Comparison of ENCODE assay signal across 8 mouse cellular contexts in the genomic region with DNA sequence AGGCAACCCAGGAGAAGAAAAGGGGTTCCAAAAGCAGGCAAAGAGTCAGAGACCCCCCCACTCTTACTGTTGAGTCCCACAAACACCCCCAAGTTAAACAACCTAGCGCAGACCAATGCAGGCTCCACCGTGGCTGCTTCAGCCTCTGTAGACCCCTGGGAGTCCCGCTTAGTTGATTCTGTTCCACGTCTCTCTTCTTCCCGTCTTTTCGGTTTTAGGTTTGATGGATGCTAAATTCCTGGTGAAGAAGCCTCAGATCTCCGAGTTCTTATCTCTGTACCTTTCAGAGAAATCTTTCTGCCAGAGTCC. TPM values are rescaled to one million over a fixed set of nuclear protein-coding genes. Genes with fewer than 3 reads are reported as not detected.
DNase-seq lines count a peak whose midpoint lies in the region; ATAC-seq and TF ChIP-seq lines count a peak whose summit lies in the region.

No protein-coding gene starts in this region.

- peak overlapping the region; percentile 38; the same call in 1 of the 2 replicates for H3K9ac ChIP-seq in kidney, postnatal 0 days (ENCODE audit: low read depth, low read length)
- H3K9ac ChIP-seq in embryonic facial prominence, embryonic 11.5 days (replicated peaks; ENCODE audit: low read length), result peak overlapping the region; percentile 44; the same call in 1 of the 2 replicates
- peak overlapping the region; percentile 32; the same call in 1 of the 2 replicates for H3K9ac ChIP-seq in intestine, embryonic 15.5 days
- H3K9ac ChIP-seq in midbrain, postnatal 0 days (replicated peaks; ENCODE audit: low read length, poor library complexity, severe bottlenecking), result no peak overlapping the region

- peak overlapping the region; percentile 75 for H3K4me2 ChIP-seq in kidney, postnatal 0 days (ENCODE audit: low read length)
- H3K4me2 ChIP-seq in embryonic facial prominence, embryonic 11.5 days (ENCODE audit: low read depth, low read length), result peak overlapping the region; percentile 48
- H3K4me2 ChIP-seq in intestine, embryonic 15.5 days (replicated peaks), result peak overlapping the region; percentile 78
- peak overlapping the region; percentile 39 for H3K4me2 ChIP-seq in midbrain, postnatal 0 days (ENCODE audit: low read depth, low read length, poor library complexity, severe bottlenecking)

- no peaks in the 10 kb centered on the region for H3K27me3 ChIP-seq in kidney, postnatal 0 days (ENCODE audit: insufficient read depth, low read length)
- H3K27me3 ChIP-seq in embryonic facial prominence, embryonic 11.5 days (ENCODE audit: control insufficient read depth, insufficient read depth, low read length), result no peaks in the 10 kb centered on the region
- no peaks in the 10 kb centered on the region for H3K27me3 ChIP-seq in intestine, embryonic 15.5 days (replicated peaks)
- no peaks in the 10 kb centered on the region for H3K27me3 ChIP-seq in midbrain, postnatal 0 days (ENCODE audit: insufficient read depth, low read length)

- 2% methylated on average over 7 of the region's 7 CpGs for WGBS in kidney, postnatal 0 days
- 7% methylated on average over 7 of the region's 7 CpGs for whole genome bisulfite sequencing in embryonic facial prominence, embryonic 11.5 days
- 2% methylated on average over 7 of the region's 7 CpGs for WGBS in intestine, embryonic 15.5 days
- under 1% methylated on average over 7 of the region's 7 CpGs for WGBS in midbrain, postnatal 0 days

- no peak overlapping the region for H3K27ac ChIP-seq in kidney, postnatal 0 days
- H3K27ac ChIP-seq in embryonic facial prominence, embryonic 11.5 days (replicated peaks; ENCODE audit: low read depth, low read length), result no peak overlapping the region
- H3K27ac ChIP-seq in intestine, embryonic 15.5 days, result no peak overlapping the region
- no peak overlapping the region for H3K27ac ChIP-seq in midbrain, postnatal 0 days (ENCODE audit: low read depth, low read length)

- TF ChIP-seq CTCF in kidney, postnatal 0 days (IDR thresholded peaks at IDR 0.05; ENCODE audit: low read depth), result no peak
- no peak for TF ChIP-seq CTCF in midbrain, postnatal 0 days (IDR thresholded peaks at IDR 0.05)

- ATAC-seq in kidney, postnatal 0 days (replicated peaks; ENCODE audit: low FRiP score, low read depth), result no peak
- ATAC-seq in embryonic facial prominence, embryonic 11.5 days (replicated peaks; ENCODE audit: insufficient number of reproducible peaks, low FRiP score, low TSS enrichment, low read depth), result 0 out of 2 replicates have a peak, but pooled peaks have one; percentile 7
- ATAC-seq in intestine, embryonic 15.5 days, result 0 out of 2 replicates have a peak, but pooled peaks have one; percentile 36
- ATAC-seq in midbrain, postnatal 0 days (ENCODE audit: low FRiP score), result no peak
- ATAC-seq in monocyte, adult 5-6 weeks (replicated peaks; ENCODE audit: insufficient number of reproducible peaks, low FRiP score, low TSS enrichment, poor library complexity, severe bottlenecking), result no peak

- peak overlapping the region; percentile 30 for H3K4me3 ChIP-seq in kidney, postnatal 0 days (replicated peaks; ENCODE audit: low read depth, low read length)
- peak overlapping the region; percentile 26 for H3K4me3 ChIP-seq in embryonic facial prominence, embryonic 11.5 days (ENCODE audit: low read depth, low read length)
- H3K4me3 ChIP-seq in intestine, embryonic 15.5 days (replicated peaks), result peak overlapping the region; percentile 32
- peak overlapping the region; percentile 5; the same call in 1 of the 2 replicates for H3K4me3 ChIP-seq in midbrain, postnatal 0 days (ENCODE audit: low read depth, low read length)

- H3K36me3 ChIP-seq in kidney, postnatal 0 days (ENCODE audit: insufficient read depth, low read length), result no peaks in the 10 kb centered on the region
- H3K36me3 ChIP-seq in embryonic facial prominence, embryonic 11.5 days (replicated peaks; ENCODE audit: control insufficient read depth, insufficient read depth, low read depth, low read length), result no peaks in the 10 kb centered on the region
- no peaks in the 10 kb centered on the region for H3K36me3 ChIP-seq in intestine, embryonic 15.5 days
- H3K36me3 ChIP-seq in midbrain, postnatal 0 days (ENCODE audit: insufficient read depth, low read length), result no peaks in the 10 kb centered on the region

- DNase-seq in kidney, postnatal 0 days (ENCODE audit: low spot score), result peak; percentile 24
- DNase-seq in kidney, adult 11 months, result no peak
- DNase-seq in embryonic facial prominence, embryonic 11.5 days (ENCODE audit: low spot score), result no peak
- no peak for DNase-seq in midbrain, postnatal 0 days (ENCODE audit: low spot score)
- no peak for DNase-seq in urinary bladder, postnatal 14 days (ENCODE audit: low spot score)
- DNase-seq in kidney, postnatal 10 days, result no peak

- 0 out of 2 replicates have a peak, but pooled peaks cover 3% of the 10 kb centered on the region for H3K4me1 ChIP-seq in kidney, postnatal 0 days (replicated peaks; ENCODE audit: insufficient read depth, low read length)
- H3K4me1 ChIP-seq in embryonic facial prominence, embryonic 11.5 days (ENCODE audit: control insufficient read depth, insufficient read depth, low read length), result no peaks in the 10 kb centered on the region
- peaks cover 16% of the 10 kb centered on the region for H3K4me1 ChIP-seq in intestine, embryonic 15.5 days (replicated peaks)
- H3K4me1 ChIP-seq in midbrain, postnatal 0 days (ENCODE audit: insufficient read depth, low read length), result no peaks in the 10 kb centered on the region; the same call in 1 of the 2 replicates

- H3K9me3 ChIP-seq in kidney, postnatal 0 days (replicated peaks; ENCODE audit: low read length), result no peaks in the 10 kb centered on the region
- no peaks in the 10 kb centered on the region for H3K9me3 ChIP-seq in embryonic facial prominence, embryonic 11.5 days (replicated peaks; ENCODE audit: control insufficient read depth, low read length)
- no peaks in the 10 kb centered on the region for H3K9me3 ChIP-seq in intestine, embryonic 15.5 days
- no peaks in the 10 kb centered on the region for H3K9me3 ChIP-seq in midbrain, postnatal 0 days (ENCODE audit: low read length)

RNA-seq across cellular contexts. Expression of a gene that starts 26.5 kb away (rescaled TPM):
- polyA plus RNA-seq in kidney, postnatal 0 days (2015; fragmentation: Nextera tagmentation; extraction: Ambion mirVana), result 1.3 and 1.4 TPM in 2 replicates
- polyA plus RNA-seq in embryonic facial prominence, embryonic 11.5 days (2014; fragmentation: Nextera tagmentation; extraction: Ambion mirVana), result 1.3 and 1.4 TPM in 2 replicates
- 2.4 TPM in 2 replicates for polyA plus RNA-seq in intestine, embryonic 15.5 days (2015; fragmentation: Nextera tagmentation; extraction: Ambion mirVana)
- 67.1 and 71.1 TPM in 2 replicates for total RNA-seq in midbrain, postnatal 0 days (2014; rRNA removed)
- 7.9 and 9.3 TPM in 2 replicates for polyA plus RNA-seq in midbrain, postnatal 0 days (2015; fragmentation: Nextera tagmentation; extraction: Ambion mirVana)
- 3.7 to 4.4 TPM (median 4.4 TPM) in 3 replicates for total RNA-seq in monocyte, adult 5-6 weeks (2017)

RNA-seq across cellular contexts. Expression of a gene that starts 52.3 kb away (rescaled TPM):
- polyA plus RNA-seq in kidney, postnatal 0 days (2015; fragmentation: Nextera tagmentation; extraction: Ambion mirVana), result 8.9 and 9.2 TPM in 2 replicates
- polyA plus RNA-seq in embryonic facial prominence, embryonic 11.5 days (2014; fragmentation: Nextera tagmentation; extraction: Ambion mirVana), result 13.3 and 15.6 TPM in 2 replicates
- polyA plus RNA-seq in intestine, embryonic 15.5 days (2015; fragmentation: Nextera tagmentation; extraction: Ambion mirVana), result 6.8 and 11.6 TPM in 2 replicates
- total RNA-seq in midbrain, postnatal 0 days (2014; rRNA removed), result 46.6 TPM in 2 replicates
- polyA plus RNA-seq in midbrain, postnatal 0 days (2015; fragmentation: Nextera tagmentation; extraction: Ambion mirVana), result 4.8 and 8.2 TPM in 2 replicates
- total RNA-seq in monocyte, adult 5-6 weeks (2017), result 50.3 to 60.0 TPM (median 50.7 TPM) in 3 replicates

Comparison
In these comparisons a context has a peak if more than half of its experiments do, and no peak if none do; other contexts are left out.
1. ATAC-seq: peak in embryonic facial prominence, embryonic 11.5 days (single experiment) and intestine, embryonic 15.5 days (single experiment); none in kidney, postnatal 0 days (single experiment), midbrain, postnatal 0 days (single experiment) and monocyte, adult 5-6 weeks (single experiment).
2. Peak in every context shown above with its lines, with median percentiles within 50 percentile points of each other: H3K4me2 ChIP-seq and H3K4me3 ChIP-seq.